Mouse (Mus musculus): ENCODE measurements around the gene Tmem88b. TPM values are rescaled to one million over a fixed set of nuclear protein-coding genes. Genes with fewer than 3 reads are reported as not detected.

The Tmem88b gene
- total and polyA plus RNA-seq, 2 experiments from 2014 or later, result 2.9 to 4.2 TPM

- 2% methylated on average over 39 of the region's 39 CpGs for WGBS
- Histone ChIP-seq H3K27me3 (ENCODE audit: control insufficient read depth, insufficient read depth, low read length) (peaks cover 5% of the 10 kb centered on the region; the same call in 1 of the 2 replicates), H3K9me3 (replicated peaks; ENCODE audit: control insufficient read depth, low read length) (no peaks in the 10 kb centered on the region), H3K9ac (replicated peaks; ENCODE audit: low read depth, low read length) (peak overlapping the region; percentile 71), H3K4me2 (ENCODE audit: low read depth, low read length) (peak overlapping the region; percentile 87), H3K36me3 (replicated peaks; ENCODE audit: control insufficient read depth, insufficient read depth, low read length) (no peaks in the 10 kb centered on the region), H3K27ac (ENCODE audit: low read depth) (peak overlapping the region; percentile 77), H3K4me1 (ENCODE audit: control insufficient read depth, insufficient read depth) (peaks cover 9% of the 10 kb centered on the region), H3K4me3 (ENCODE audit: low read depth, low read length) (peak overlapping the region; percentile 51)
- DNase-seq (ENCODE audit: low spot score) (peak; percentile 81), ATAC-seq (ENCODE audit: insufficient read depth, low read depth) (peak; percentile 90)
- TF ChIP-seq CTCF (IDR thresholded peaks at IDR 0.05; ENCODE audit: low read depth) (peak; percentile 98), EP300 (IDR thresholded peaks at IDR 0.05; ENCODE audit: low read depth) (no peak)
Observed at GRCm38 (mm10) chr4:155769880-155770512, 15.7 kb downstream of the Tmem88b start.

DNA sequence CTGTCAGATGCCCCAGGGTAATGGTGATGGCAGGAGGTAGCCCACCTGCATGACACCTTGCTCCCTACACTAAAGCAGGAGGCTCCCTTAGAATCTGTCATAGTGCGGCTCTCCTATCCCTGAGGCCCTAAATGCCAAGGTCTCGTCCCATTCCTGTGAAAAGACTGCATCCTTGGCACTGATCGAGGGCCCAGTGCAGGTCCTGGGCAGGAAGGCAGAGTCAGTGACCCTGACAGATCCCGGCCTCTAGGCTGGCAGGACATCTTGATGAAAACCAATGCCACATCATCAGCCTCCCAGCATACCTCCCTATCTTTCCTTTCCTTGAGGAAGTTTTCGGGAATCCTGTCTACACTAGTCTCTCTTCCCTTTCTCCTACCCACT is 16.2 kb downstream of the Tmem88b start:
- H3K4me1 ChIP-seq (ENCODE audit: control insufficient read depth, insufficient read depth), result peaks cover 4% of the 10 kb centered on the region; the same call in 1 of the 2 replicates
- H3K9me3 ChIP-seq (replicated peaks; ENCODE audit: control insufficient read depth, low read length), result no peaks in the 10 kb centered on the region
- H3K27me3 ChIP-seq (ENCODE audit: control insufficient read depth, insufficient read depth, low read length), result peaks cover 5% of the 10 kb centered on the region; the same call in 1 of the 2 replicates
- DNase-seq (ENCODE audit: low spot score), result no peak
- ATAC-seq (ENCODE audit: insufficient read depth, low read depth), result no peak
- no peaks in the 10 kb centered on the region for H3K36me3 ChIP-seq (replicated peaks; ENCODE audit: control insufficient read depth, insufficient read depth, low read length)
- no peak overlapping the region for H3K27ac ChIP-seq (ENCODE audit: low read depth)
- WGBS, result 65% methylated on average over 5 of the region's 5 CpGs
- peak overlapping the region; percentile 51; the same call in 1 of the 2 replicates for H3K4me3 ChIP-seq (ENCODE audit: low read depth, low read length)
- peak overlapping the region; percentile 71; the same call in 1 of the 2 replicates for H3K9ac ChIP-seq (replicated peaks; ENCODE audit: low read depth, low read length)
- H3K4me2 ChIP-seq (ENCODE audit: low read depth, low read length), result peak overlapping the region; percentile 87; the same call in 1 of the 2 replicates
- TF ChIP-seq EP300 (IDR thresholded peaks at IDR 0.05; ENCODE audit: low read depth) (no peak), CTCF (IDR thresholded peaks at IDR 0.05; ENCODE audit: low read depth) (no peak)

DNA sequence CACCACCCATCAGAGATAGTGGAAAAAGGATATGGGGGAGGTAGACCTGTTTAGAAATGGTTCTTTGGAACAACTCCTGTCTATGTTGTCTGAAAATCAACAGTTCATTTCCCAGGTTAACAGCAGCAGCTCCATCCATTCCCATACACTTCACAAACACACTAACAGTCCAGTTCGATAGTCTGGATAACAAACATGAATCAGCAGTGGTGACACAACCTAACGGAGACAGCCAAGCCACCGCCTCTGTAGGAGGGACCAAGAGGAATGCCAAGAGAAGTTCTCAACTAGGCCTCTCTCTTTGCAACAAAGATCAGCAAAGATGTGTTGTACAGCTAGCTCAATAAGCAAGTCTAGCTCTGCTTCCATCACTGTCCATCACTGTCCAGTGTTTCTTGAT is 23.3 kb downstream of the Tmem88b start:
- ATAC-seq (ENCODE audit: insufficient read depth, low read depth) (no peak), DNase-seq (ENCODE audit: low spot score) (no peak)
- Histone ChIP-seq H3K9me3 (replicated peaks; ENCODE audit: control insufficient read depth, low read length) (no peaks in the 10 kb centered on the region), H3K27me3 (ENCODE audit: control insufficient read depth, insufficient read depth, low read length) (no peaks in the 10 kb centered on the region), H3K4me2 (ENCODE audit: low read depth, low read length) (no peak overlapping the region), H3K9ac (replicated peaks; ENCODE audit: low read depth, low read length) (no peak overlapping the region), H3K4me3 (ENCODE audit: low read depth, low read length) (no peak overlapping the region), H3K36me3 (replicated peaks; ENCODE audit: control insufficient read depth, insufficient read depth, low read length) (peaks cover 6% of the 10 kb centered on the region; the same call in 1 of the 2 replicates), H3K27ac (ENCODE audit: low read depth) (no peak overlapping the region), H3K4me1 (ENCODE audit: control insufficient read depth, insufficient read depth) (peaks cover 29% of the 10 kb centered on the region)
- no peak for TF ChIP-seq CTCF (IDR thresholded peaks at IDR 0.05; ENCODE audit: low read depth)
- no peak for TF ChIP-seq EP300 (IDR thresholded peaks at IDR 0.05; ENCODE audit: low read depth)
- WGBS, result 72% methylated on average over 3 of the region's 3 CpGs

DNA sequence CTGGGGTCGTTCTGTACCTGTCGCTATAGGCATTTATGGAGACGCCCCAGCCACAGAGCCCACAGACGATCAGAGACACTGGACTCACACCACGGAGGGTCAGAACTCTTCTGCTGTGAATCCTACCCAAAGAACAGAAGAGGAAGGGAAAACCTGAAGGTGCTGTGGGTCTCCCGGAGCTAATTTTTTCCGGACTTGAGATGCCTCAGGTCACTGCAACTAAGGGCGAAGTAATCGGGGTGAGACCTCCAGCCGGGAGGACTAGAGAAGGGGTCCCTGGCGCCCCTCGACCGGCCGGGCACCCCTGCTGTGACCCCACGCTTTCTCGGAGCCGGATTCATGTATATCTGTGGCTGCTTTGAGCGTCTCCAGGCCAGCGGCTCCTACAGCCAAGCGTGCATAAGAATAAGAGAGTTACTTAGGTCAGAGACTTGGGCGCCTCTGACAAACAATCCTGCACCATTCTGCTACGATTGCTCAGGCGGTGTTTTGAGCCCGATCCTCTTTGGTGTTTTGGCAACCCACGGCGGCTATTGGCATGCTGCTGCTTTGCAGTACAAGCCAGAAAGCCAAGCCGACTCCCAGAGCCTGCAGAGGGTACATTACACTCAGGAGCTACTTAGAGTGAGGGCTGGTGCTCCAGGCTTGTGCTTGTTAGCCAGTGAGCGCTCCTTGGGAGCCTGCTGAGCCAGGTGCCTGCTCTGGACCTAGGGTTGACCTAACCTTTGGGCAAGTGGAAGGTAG is 24.1 kb downstream of the Tmem88b start:
- WGBS, result 2% methylated on average over 28 of the region's 28 CpGs
- DNase-seq (ENCODE audit: low spot score) (no peak), ATAC-seq (ENCODE audit: insufficient read depth, low read depth) (no peak)
- H3K4me2 ChIP-seq (ENCODE audit: low read depth, low read length), result peak overlapping the region; percentile 94
- peaks cover 36% of the 10 kb centered on the region for H3K4me1 ChIP-seq (ENCODE audit: control insufficient read depth, insufficient read depth)
- H3K9ac ChIP-seq (replicated peaks; ENCODE audit: low read depth, low read length), result peak overlapping the region; percentile 65
- H3K27ac ChIP-seq (ENCODE audit: low read depth), result peak overlapping the region; percentile 59
- peaks cover 12% of the 10 kb centered on the region for H3K36me3 ChIP-seq (replicated peaks; ENCODE audit: control insufficient read depth, insufficient read depth, low read length)
- no peaks in the 10 kb centered on the region for H3K27me3 ChIP-seq (ENCODE audit: control insufficient read depth, insufficient read depth, low read length)
- H3K9me3 ChIP-seq (replicated peaks; ENCODE audit: control insufficient read depth, low read length), result no peaks in the 10 kb centered on the region
- peak overlapping the region; percentile 66 for H3K4me3 ChIP-seq (ENCODE audit: low read depth, low read length)
- TF ChIP-seq EP300 (IDR thresholded peaks at IDR 0.05; ENCODE audit: low read depth), result no peak
- TF ChIP-seq CTCF (IDR thresholded peaks at IDR 0.05; ENCODE audit: low read depth), result no peak

- H3K9ac ChIP-seq (replicated peaks; ENCODE audit: low read depth, low read length), result peak within 1 kb of the TSS; percentile 66
- peak within 1 kb of the TSS; percentile 94 for H3K4me2 ChIP-seq (ENCODE audit: low read depth, low read length)
- H3K4me3 ChIP-seq (ENCODE audit: low read depth, low read length), result peak within 1 kb of the TSS; percentile 66
- peaks cover 36% of the 10 kb centered on the region for H3K4me1 ChIP-seq (ENCODE audit: control insufficient read depth, insufficient read depth)
- peak; percentile 97 for ATAC-seq (ENCODE audit: insufficient read depth, low read depth)
- peak; percentile 96 for DNase-seq (ENCODE audit: low spot score)
- H3K9me3 ChIP-seq (replicated peaks; ENCODE audit: control insufficient read depth, low read length), result no peaks in the 10 kb centered on the region
- peaks cover 20% of the 10 kb centered on the region for H3K36me3 ChIP-seq (replicated peaks; ENCODE audit: control insufficient read depth, insufficient read depth, low read length)
- under 1% methylated on average over 58 of the region's 68 CpGs for WGBS
- peak within 1 kb of the TSS; percentile 80 for H3K27ac ChIP-seq (ENCODE audit: low read depth)
- no peaks in the 10 kb centered on the region for H3K27me3 ChIP-seq (ENCODE audit: control insufficient read depth, insufficient read depth, low read length)
- TF ChIP-seq CTCF (IDR thresholded peaks at IDR 0.05; ENCODE audit: low read depth), result no peak
- peak; percentile 42; the same call in 1 of the 2 replicates for TF ChIP-seq EP300 (IDR thresholded peaks at IDR 0.05; ENCODE audit: low read depth)
Observed at GRCm38 (mm10) chr4:155760613-155761355, 24.9 kb downstream of the Tmem88b start, which contains the start of gene Atad3a. Gene Atad3a (minus strand): TSS chr4:155761093.

Measured in heart, postnatal 0 days (tissue).